Mouse (Mus musculus) MEL (cell line): ENCODE data around the gene Rnf186.

ENCODE experiments used
- CTCF ChIP-seq, 3 experiments: IDR thresholded peaks in 2 of 3; conservative IDR thresholded peaks in 1 of 3; 2 replicates each; pipeline ENCODE4 v1.5.1; 2011 to 2012; ENCODE audit warnings: low read length in 3 of 3, low read depth in 2 of 3, mild to moderate bottlenecking in 2 of 3, improper control_type of control experiment in 1 of 3, inconsistent platforms in 1 of 3, mixed read lengths in 1 of 3, moderate library complexity in 1 of 3; ENCODE audit not compliant: control insufficient read depth in 1 of 3, insufficient read depth in 1 of 3, poor library complexity in 1 of 3, severe bottlenecking in 1 of 3
- EP300 ChIP-seq, 2 experiments: IDR thresholded peaks; 2 replicates each; pipeline ENCODE4 v1.6.1; 2011; ENCODE audit warnings: improper control_type of control experiment in 2 of 2, low read length in 2 of 2, low read depth in 1 of 2, mild to moderate bottlenecking in 1 of 2
- POLR2A ChIP-seq, 2 experiments: IDR thresholded peaks; 2 replicates each; pipeline ENCODE4 v1.6.1; 2011 to 2012; ENCODE audit warnings: low read length in 2 of 2, mild to moderate bottlenecking in 2 of 2, control low read depth in 1 of 2, improper control_type of control experiment in 1 of 2, low read depth in 1 of 2, moderate library complexity in 1 of 2; ENCODE audit not compliant: control insufficient read depth in 1 of 2, insufficient read depth in 1 of 2, poor library complexity in 1 of 2

DNA sequence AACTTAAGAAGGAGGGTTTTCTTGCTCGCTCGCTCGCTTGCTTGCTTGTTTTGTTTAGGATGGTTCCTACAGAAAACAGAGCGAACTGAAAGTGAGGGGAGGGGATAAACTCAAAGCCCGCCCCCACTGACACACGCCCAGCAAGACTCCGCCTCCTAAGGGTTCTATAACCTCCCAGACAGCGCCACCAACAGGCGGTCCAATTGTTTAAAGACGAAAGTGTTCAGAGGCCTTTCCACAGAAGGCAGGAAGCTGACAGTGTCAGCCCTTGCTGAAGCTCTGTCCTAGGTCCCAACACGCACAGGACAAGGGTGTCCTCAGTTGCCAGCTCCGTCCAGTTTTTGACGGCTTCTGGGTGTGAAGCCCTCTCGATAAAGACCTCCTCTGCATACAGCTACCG lies 23.2 kb upstream of the Rnf186 start:
- TF ChIP-seq EP300 (IDR thresholded peaks at IDR 0.05; ENCODE audit: low read depth in 1 of 2, low read length in 2 of 2) (no peak), POLR2A (IDR thresholded peaks at IDR 0.05; ENCODE audit: control insufficient read depth in 1 of 2, insufficient read depth in 1 of 2, low read depth in 1 of 2, low read length in 2 of 2, poor library complexity in 1 of 2) (peak in 1 of 2 experiments; percentile 58; a peak in 1 of 4 replicates), CTCF (IDR thresholded peaks at IDR 0.05 in 2 of 3, conservative IDR thresholded peaks at IDR 0.05 in 1 of 3; ENCODE audit: control insufficient read depth in 1 of 3, insufficient read depth in 1 of 3, low read depth in 2 of 3, low read length in 3 of 3, poor library complexity in 1 of 3, severe bottlenecking in 1 of 3) (peak; percentile 53 to 70 (median 61))
